Mouse (Mus musculus): ENCODE data around the gene Pkp2. TPM values are rescaled to one million over a fixed set of nuclear protein-coding genes. Genes with fewer than 3 reads are reported as not detected.

Pkp2 gene
- total and polyA plus RNA-seq, 2 experiments from 2014 or later, result 0.94 to 2.9 TPM

DNA sequence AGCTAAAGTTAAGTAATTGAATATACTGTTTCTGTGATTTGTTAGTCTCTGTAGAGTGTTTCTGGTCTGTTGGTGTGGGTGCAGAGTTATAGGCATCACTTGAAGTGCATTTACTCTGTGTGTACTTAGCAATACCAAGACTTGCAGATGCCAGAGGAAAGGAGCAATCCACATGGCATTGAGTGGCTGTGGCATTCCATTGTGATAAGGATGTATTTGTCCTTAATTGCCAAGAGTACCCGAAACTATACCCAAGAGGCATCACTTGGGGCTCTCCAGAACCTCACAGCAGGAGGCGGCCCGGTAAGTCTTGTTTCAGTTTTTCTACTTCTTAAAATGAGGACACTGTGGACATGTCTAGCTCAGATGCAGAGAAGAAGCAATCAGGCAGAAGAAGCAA, 49.3 kb downstream of the Pkp2 start:
- Histone ChIP-seq H3K4me1 (ENCODE audit: insufficient read depth, low read length) (no peaks in the 10 kb centered on the region), H3K4me2 (ENCODE audit: low read depth, low read length, poor library complexity, severe bottlenecking) (no peak overlapping the region), H3K36me3 (ENCODE audit: insufficient read depth, low read length) (no peaks in the 10 kb centered on the region), H3K4me3 (ENCODE audit: low read depth, low read length) (no peak overlapping the region), H3K27ac (ENCODE audit: low read depth, low read length) (no peak overlapping the region), H3K9me3 (ENCODE audit: low read length) (no peaks in the 10 kb centered on the region), H3K27me3 (ENCODE audit: insufficient read depth, low read length) (no peaks in the 10 kb centered on the region), H3K9ac (replicated peaks; ENCODE audit: low read length, poor library complexity, severe bottlenecking) (no peak overlapping the region)
- 94% methylated on average over 3 of the region's 3 CpGs for WGBS
- ATAC-seq (ENCODE audit: low FRiP score) (no peak), DNase-seq (ENCODE audit: low spot score) (no peak)
- TF ChIP-seq CTCF (IDR thresholded peaks at IDR 0.05), result no peak

DNA sequence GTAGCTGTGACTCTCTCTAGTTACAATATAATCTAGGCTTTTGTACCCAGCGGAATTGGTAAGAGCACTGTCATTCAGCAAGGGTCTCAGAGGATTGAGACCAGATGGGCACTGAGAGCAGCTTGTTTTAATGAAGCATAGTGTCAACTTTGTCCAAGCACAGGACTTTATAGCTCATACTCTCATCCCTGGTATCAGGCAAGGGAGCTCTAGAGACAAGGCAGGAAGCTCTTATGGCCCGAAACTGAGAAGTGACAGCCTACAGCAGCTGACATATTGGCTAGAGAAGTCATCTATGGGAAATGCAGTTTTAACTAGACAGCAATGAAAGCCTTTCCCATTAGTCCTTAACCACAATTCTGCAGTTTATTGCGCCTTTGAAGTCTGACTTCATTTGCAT, 59.9 kb downstream of the Pkp2 start:
- Histone ChIP-seq H3K9ac (replicated peaks; ENCODE audit: low read length, poor library complexity, severe bottlenecking) (no peak overlapping the region), H3K27ac (ENCODE audit: low read depth, low read length) (no peak overlapping the region), H3K9me3 (ENCODE audit: low read length) (no peaks in the 10 kb centered on the region), H3K36me3 (ENCODE audit: insufficient read depth, low read length) (no peaks in the 10 kb centered on the region), H3K4me2 (ENCODE audit: low read depth, low read length, poor library complexity, severe bottlenecking) (no peak overlapping the region), H3K4me3 (ENCODE audit: low read depth, low read length) (no peak overlapping the region), H3K27me3 (ENCODE audit: insufficient read depth, low read length) (no peaks in the 10 kb centered on the region), H3K4me1 (ENCODE audit: insufficient read depth, low read length) (no peaks in the 10 kb centered on the region)
- no peak for TF ChIP-seq CTCF (IDR thresholded peaks at IDR 0.05)
- 24% methylated on average over 3 of the region's 3 CpGs for WGBS
- ATAC-seq (ENCODE audit: low FRiP score) (no peak), DNase-seq (ENCODE audit: low spot score) (no peak)

DNA sequence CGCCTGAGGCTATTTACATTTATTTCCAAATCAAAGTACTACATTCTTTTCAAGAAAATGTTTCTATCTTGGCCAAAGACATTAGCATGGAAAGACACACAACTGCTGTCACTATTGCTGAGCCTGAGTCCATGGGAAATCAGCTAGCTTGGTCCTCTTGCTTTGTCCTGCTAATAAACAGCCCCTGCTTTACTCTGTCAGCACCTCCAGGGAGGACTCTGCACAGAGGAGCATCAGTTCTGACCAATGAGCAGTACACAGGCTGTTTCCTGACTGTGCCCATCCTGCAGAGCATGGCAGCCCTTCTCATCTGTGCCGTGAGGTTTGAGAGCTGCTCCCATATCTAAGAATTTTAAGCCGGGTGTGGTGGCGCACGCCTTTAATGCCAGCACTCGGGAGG, 60.6 kb downstream of the Pkp2 start:
- Histone ChIP-seq H3K27ac (ENCODE audit: low read depth, low read length) (no peak overlapping the region), H3K4me2 (ENCODE audit: low read depth, low read length, poor library complexity, severe bottlenecking) (no peak overlapping the region), H3K9me3 (ENCODE audit: low read length) (no peaks in the 10 kb centered on the region), H3K4me1 (ENCODE audit: insufficient read depth, low read length) (no peaks in the 10 kb centered on the region), H3K4me3 (ENCODE audit: low read depth, low read length) (no peak overlapping the region), H3K27me3 (ENCODE audit: insufficient read depth, low read length) (no peaks in the 10 kb centered on the region), H3K36me3 (ENCODE audit: insufficient read depth, low read length) (no peaks in the 10 kb centered on the region), H3K9ac (replicated peaks; ENCODE audit: low read length, poor library complexity, severe bottlenecking) (no peak overlapping the region)
- no peak for TF ChIP-seq CTCF (IDR thresholded peaks at IDR 0.05)
- WGBS, result 89% methylated on average over 6 of the region's 6 CpGs
- no peak for ATAC-seq (ENCODE audit: low FRiP score)
- DNase-seq (ENCODE audit: low spot score), result no peak

GRCm38 (mm10) chr16:16302369-16303137, 89.4 kb downstream of the Pkp2 start, which contains the start of gene Yars2:
TSS of gene Yars2 (plus strand) at chr16:16302965.
- ATAC-seq (ENCODE audit: low FRiP score) (peak; percentile 99), DNase-seq (ENCODE audit: low spot score) (peak; percentile 96)
- TF ChIP-seq CTCF (IDR thresholded peaks at IDR 0.05), result peak; percentile 92
- peak within 1 kb of the TSS; percentile 96 for H3K4me3 ChIP-seq (ENCODE audit: low read depth, low read length)
- no peaks in the 10 kb centered on the region for H3K9me3 ChIP-seq (ENCODE audit: low read length)
- H3K27me3 ChIP-seq (ENCODE audit: insufficient read depth, low read length), result no peaks in the 10 kb centered on the region
- peak within 1 kb of the TSS; percentile 71 for H3K9ac ChIP-seq (replicated peaks; ENCODE audit: low read length, poor library complexity, severe bottlenecking)
- peaks cover 10% of the 10 kb centered on the region for H3K36me3 ChIP-seq (ENCODE audit: insufficient read depth, low read length)
- peak within 1 kb of the TSS; percentile 84 for H3K27ac ChIP-seq (ENCODE audit: low read depth, low read length)
- under 1% methylated on average over 41 of the region's 50 CpGs for WGBS
- peaks cover 3% of the 10 kb centered on the region; the same call in 1 of the 2 replicates for H3K4me1 ChIP-seq (ENCODE audit: insufficient read depth, low read length)
- peak within 1 kb of the TSS; percentile 91 for H3K4me2 ChIP-seq (ENCODE audit: low read depth, low read length, poor library complexity, severe bottlenecking)

DNA sequence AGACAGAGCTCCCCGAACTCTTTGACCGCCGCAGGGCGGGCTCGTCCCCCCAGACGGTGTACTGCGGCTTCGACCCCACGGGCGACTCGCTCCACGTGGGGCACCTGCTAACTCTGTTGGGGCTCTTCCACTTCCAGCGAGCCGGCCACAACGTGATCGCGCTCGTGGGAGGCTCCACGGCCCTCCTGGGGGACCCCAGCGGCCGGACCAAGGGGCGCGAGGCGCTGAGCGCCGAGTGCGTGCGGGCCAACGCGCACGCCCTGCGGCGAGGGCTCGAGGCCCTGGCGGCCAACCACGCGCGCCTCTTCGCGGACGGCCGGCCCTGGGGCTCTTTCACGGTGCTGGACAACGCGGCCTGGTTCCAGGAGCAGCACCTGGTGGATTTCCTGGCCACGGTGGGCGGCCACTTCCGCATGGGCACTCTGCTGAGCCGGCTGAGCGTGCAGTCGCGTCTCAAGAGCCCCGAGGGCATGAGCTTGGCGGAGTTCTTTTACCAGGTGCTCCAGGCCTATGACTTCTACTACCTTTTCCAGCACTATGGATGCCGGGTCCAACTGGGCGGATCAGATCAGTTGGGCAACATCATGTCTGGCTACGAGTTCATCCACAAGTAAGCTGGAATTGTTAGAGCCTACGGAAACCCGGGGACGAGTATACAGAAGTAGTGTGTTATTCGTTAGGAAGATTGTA, 90.2 kb downstream of the Pkp2 start:
- H3K9me3 ChIP-seq (ENCODE audit: low read length), result no peaks in the 10 kb centered on the region
- H3K4me1 ChIP-seq (ENCODE audit: insufficient read depth, low read length), result peaks cover 3% of the 10 kb centered on the region; the same call in 1 of the 2 replicates
- no peak for TF ChIP-seq CTCF (IDR thresholded peaks at IDR 0.05)
- H3K36me3 ChIP-seq (ENCODE audit: insufficient read depth, low read length), result peaks cover 11% of the 10 kb centered on the region
- H3K27ac ChIP-seq (ENCODE audit: low read depth, low read length), result peak overlapping the region; percentile 84
- peak overlapping the region; percentile 91 for H3K4me2 ChIP-seq (ENCODE audit: low read depth, low read length, poor library complexity, severe bottlenecking)
- peak overlapping the region; percentile 96 for H3K4me3 ChIP-seq (ENCODE audit: low read depth, low read length)
- DNase-seq (ENCODE audit: low spot score) (peak; percentile 36), ATAC-seq (ENCODE audit: low FRiP score) (peak; percentile 74)
- peak overlapping the region; percentile 71 for H3K9ac ChIP-seq (replicated peaks; ENCODE audit: low read length, poor library complexity, severe bottlenecking)
- H3K27me3 ChIP-seq (ENCODE audit: insufficient read depth, low read length), result no peaks in the 10 kb centered on the region
- under 1% methylated on average over 60 of the region's 61 CpGs for WGBS

DNA sequence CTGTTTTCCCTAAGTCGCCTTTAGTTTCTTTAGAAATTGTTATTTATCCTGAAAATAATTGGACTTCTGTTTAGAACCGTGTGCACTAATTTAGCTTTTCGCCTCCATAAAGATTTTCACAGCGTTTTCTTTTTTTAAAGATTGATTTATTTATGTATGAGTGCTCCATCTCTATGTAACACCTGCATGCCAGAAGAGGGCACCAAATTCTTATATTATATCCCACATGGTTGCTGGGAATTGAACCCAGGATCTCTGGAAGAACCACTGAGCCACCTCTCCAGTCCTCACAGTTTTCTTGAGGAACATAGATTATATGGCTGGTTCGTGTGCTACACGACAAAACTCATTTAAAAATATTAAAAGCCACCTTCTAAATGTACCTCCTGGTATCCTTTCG, 90.8 kb downstream of the Pkp2 start:
- Histone ChIP-seq H3K36me3 (ENCODE audit: insufficient read depth, low read length) (peaks cover 13% of the 10 kb centered on the region), H3K9me3 (ENCODE audit: low read length) (no peaks in the 10 kb centered on the region), H3K27me3 (ENCODE audit: insufficient read depth, low read length) (no peaks in the 10 kb centered on the region), H3K9ac (replicated peaks; ENCODE audit: low read length, poor library complexity, severe bottlenecking) (peak overlapping the region; percentile 71; the same call in 1 of the 2 replicates), H3K27ac (ENCODE audit: low read depth, low read length) (no peak overlapping the region), H3K4me1 (ENCODE audit: insufficient read depth, low read length) (peaks cover 3% of the 10 kb centered on the region; the same call in 1 of the 2 replicates), H3K4me3 (ENCODE audit: low read depth, low read length) (peak overlapping the region; percentile 96), H3K4me2 (ENCODE audit: low read depth, low read length, poor library complexity, severe bottlenecking) (peak overlapping the region; percentile 91)
- peak; percentile 65 for TF ChIP-seq CTCF (IDR thresholded peaks at IDR 0.05)
- WGBS, result 21% methylated on average over 7 of the region's 7 CpGs
- ATAC-seq (ENCODE audit: low FRiP score) (no peak), DNase-seq (ENCODE audit: low spot score) (peak; percentile 14)

Data from midbrain, postnatal 0 days (tissue).